Mouse (Mus musculus) heart, adult 2 months (tissue): ENCODE data around the gene Erc2.

Source experiments
- CTCF ChIP-seq: fragments of 200-600 bp; IDR thresholded peaks from 2 replicates; pipeline ENCODE4 v1.8.1; 2022; ENCODE audit warnings: antibody characterized with exemption, mild to moderate bottlenecking, moderate library complexity
- EP300 ChIP-seq: fragments of 200-500 bp; IDR thresholded peaks from 2 replicates; pipeline ENCODE4 v1.6.1; 2011; ENCODE audit warnings: low read depth, low read length, control low read depth; ENCODE audit not compliant: insufficient read depth

DNA sequence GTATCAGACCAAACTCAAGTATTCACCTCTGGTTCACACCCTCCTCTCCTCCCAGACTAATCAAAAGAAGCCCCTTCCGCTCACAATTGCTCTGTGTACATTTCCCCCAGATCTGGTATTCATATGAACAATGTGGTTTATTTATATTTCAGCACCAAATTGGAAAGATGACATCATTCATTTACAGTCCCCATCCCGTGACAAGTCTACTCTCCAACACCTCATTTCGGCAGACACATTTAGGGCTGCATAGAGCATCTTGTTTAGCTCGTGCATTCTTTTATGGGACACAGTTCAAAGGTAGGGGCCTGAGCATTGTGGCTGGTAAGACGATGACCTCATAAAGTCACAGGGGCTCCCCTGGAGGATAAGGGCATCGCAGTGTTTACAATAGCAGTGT, 677.9 kb downstream of the Erc2 start:
- no peak for TF ChIP-seq CTCF
- TF ChIP-seq EP300 = no peak
